Mouse (Mus musculus): Measurements from ENCODE around the gene Mtus2. TPM values are rescaled to one million over a fixed set of nuclear protein-coding genes. Genes with fewer than 3 reads are reported as not detected.
"Not testable (repeated sequence)": the region's sequence is repeated elsewhere in the genome, so short reads cannot be mapped to it uniquely, and the experiment has no call there.

The Mtus2 gene
- total RNA-seq, 2 experiments from 2014 or later = 0.08 to 0.15 TPM

GRCm38 (mm10) chr5:147935096-147935495 is 22.0 kb upstream of the Mtus2 start:
- TF ChIP-seq CTCF (IDR thresholded peaks at IDR 0.05) = no peak
- Histone ChIP-seq H3K27ac (no peak overlapping the region), H3K4me3 (no peak overlapping the region)
- intact Hi-C loops (cut with DNase I) = no loop called here
- DNase-seq = no peak

- intact Hi-C loops (cut with DNase I) = no loop called here
- no peak for TF ChIP-seq CTCF (IDR thresholded peaks at IDR 0.05)
- no peak for DNase-seq
- no peak overlapping the region for H3K4me3 ChIP-seq
- H3K27ac ChIP-seq = no peak overlapping the region
These were observed 17.9 kb upstream of the Mtus2 start for GRCm38 (mm10) chr5:147939226-147939625.

GRCm38 (mm10) chr5:147945000-147945666 is 12.0 kb upstream of the Mtus2 start:
- no peak overlapping the region for H3K4me3 ChIP-seq
- no peak for DNase-seq
- H3K27ac ChIP-seq = no peak overlapping the region
- TF ChIP-seq CTCF (IDR thresholded peaks at IDR 0.05) = peak; percentile 57
- intact Hi-C loops (cut with DNase I) = no loop called here

- Histone ChIP-seq H3K4me3 (no peak overlapping the region), H3K27ac (no peak overlapping the region)
- no peak for DNase-seq
- intact Hi-C loops (cut with DNase I) = no loop called here
- TF ChIP-seq CTCF (IDR thresholded peaks at IDR 0.05) = no peak
These were observed 7.2 kb upstream of the Mtus2 start for GRCm38 (mm10) chr5:147949881-147950280.

- intact Hi-C loops (cut with DNase I) = no loop called here
- Histone ChIP-seq H3K4me3 (no peak overlapping the region), H3K27ac (no peak overlapping the region)
- no peak for DNase-seq
- no peak for TF ChIP-seq CTCF (IDR thresholded peaks at IDR 0.05)
These were observed 5.4 kb upstream of the Mtus2 start for GRCm38 (mm10) chr5:147951751-147952150.

GRCm38 (mm10) chr5:147953181-147953580 is 3.9 kb upstream of the Mtus2 start:
- DNase-seq; H3K4me3 ChIP-seq; H3K27ac ChIP-seq; intact Hi-C loops (cut with DNase I): not testable (repeated sequence)

GRCm38 (mm10) chr5:147955671-147956070 is 1.4 kb upstream of the Mtus2 start:
- DNase-seq = no peak
- TF ChIP-seq CTCF (IDR thresholded peaks at IDR 0.05) = no peak
- intact Hi-C loops (cut with DNase I) = loop anchor here (2.0 kb wide), 1 partner anchor 287 kb away; no protein-coding TSS in a partner anchor
- Histone ChIP-seq H3K4me3 (no peak overlapping the region), H3K27ac (no peak overlapping the region)

GRCm38 (mm10) chr5:147956421-147956820 is 699 bp upstream of the Mtus2 start:
- no peak for TF ChIP-seq CTCF (IDR thresholded peaks at IDR 0.05)
- DNase-seq = no peak
- intact Hi-C loops (cut with DNase I) = loop anchor here (2.0 kb wide), 1 partner anchor 286 kb away; no protein-coding TSS in a partner anchor
- Histone ChIP-seq H3K27ac (no peak overlapping the region), H3K4me3 (no peak overlapping the region)

GRCm38 (mm10) chr5:147957592-147958271 is 612 bp downstream of the Mtus2 start:
- H3K27ac ChIP-seq = no peak overlapping the region
- H3K4me3 ChIP-seq = peak overlapping the region; percentile 70
- no peak for TF ChIP-seq CTCF (IDR thresholded peaks at IDR 0.05)
- peak; percentile 21 for DNase-seq
- intact Hi-C loops (cut with DNase I) = loop anchor here (2.0 kb wide), 1 partner anchor 285 kb away; no protein-coding TSS in a partner anchor

GRCm38 (mm10) chr5:147958552-147958951 is 1.4 kb downstream of the Mtus2 start:
- no peak overlapping the region for H3K4me3 ChIP-seq
- no peak for TF ChIP-seq CTCF (IDR thresholded peaks at IDR 0.05)
- H3K27ac ChIP-seq = no peak overlapping the region
- no peak for DNase-seq
- intact Hi-C loops (cut with DNase I) = no loop called here

GRCm38 (mm10) chr5:147959088-147959487 is 2.0 kb downstream of the Mtus2 start:
- Histone ChIP-seq H3K4me3 (no peak overlapping the region), H3K27ac (no peak overlapping the region)
- intact Hi-C loops (cut with DNase I) = no loop called here
- no peak for DNase-seq
- TF ChIP-seq CTCF (IDR thresholded peaks at IDR 0.05) = no peak

GRCm38 (mm10) chr5:147960793-147961192 is 3.7 kb downstream of the Mtus2 start:
- no peak for DNase-seq
- Histone ChIP-seq H3K27ac (no peak overlapping the region), H3K4me3 (no peak overlapping the region)
- peak; percentile 5; the same call in 1 of the 2 replicates for TF ChIP-seq CTCF (IDR thresholded peaks at IDR 0.05)
- intact Hi-C loops (cut with DNase I) = no loop called here

- intact Hi-C loops (cut with DNase I) = no loop called here
- H3K4me3 ChIP-seq = no peak overlapping the region
- DNase-seq = no peak
- H3K27ac ChIP-seq = no peak overlapping the region
- TF ChIP-seq CTCF (IDR thresholded peaks at IDR 0.05) = no peak
These were observed 6.9 kb downstream of the Mtus2 start for GRCm38 (mm10) chr5:147963820-147964580.
